Mouse (Mus musculus) liver, embryonic 14.5 days (tissue): ENCODE results near the gene Slc25a36. TPM values are rescaled to one million over a fixed set of nuclear protein-coding genes. Genes with fewer than 3 reads are reported as not detected.

ENCODE experiments used
- ATAC-seq: fragments of 200-750 bp; cut with Nextera tagmentation; 2 replicates; pipeline ENCODE4 v1.8.0; 2017; ENCODE audit warnings: moderate number of reproducible peaks, mild to moderate bottlenecking, moderate library complexity; ENCODE audit not compliant: insufficient read depth
- DNase-seq, 3 experiments: peaks; one replicate each; pipeline ENCODE4 v3.0.0-alpha.2; 2012 to 2013; ENCODE audit warnings: low read depth in 3 of 3, low spot score in 3 of 3
- H3K27ac ChIP-seq: fragments of 300-500 bp; sonication (generic); 2 replicates; pipeline ENCODE4 v1.5.1; 2014; ENCODE audit warnings: moderate library complexity, mild to moderate bottlenecking, control low read depth, inconsistent platforms
- H3K27me3 ChIP-seq: fragments of 300-500 bp; sonication (generic); 2 replicates; pipeline ENCODE4 v1.6.1; 2014; ENCODE audit warnings: mild to moderate bottlenecking, low read length, moderate library complexity; ENCODE audit not compliant: control insufficient read depth, insufficient read depth
- H3K36me3 ChIP-seq: fragments of 300-500 bp; sonication (generic); replicated peaks from 2 replicates; pipeline ENCODE4 v1.6.1; 2014; ENCODE audit warnings: low read depth; ENCODE audit not compliant: control insufficient read depth, insufficient read depth
- H3K4me1 ChIP-seq, 2 experiments: fragments of 200-500 bp in 1 of 2; fragments of 300-500 bp in 1 of 2; sonication (generic) in 1 of 2; replicated peaks; 2 replicates each; pipeline ENCODE4 v1.6.1; 2012 to 2014; ENCODE audit warnings: antibody characterized with exemption in 1 of 2, inconsistent platforms in 1 of 2, low read length in 1 of 2; ENCODE audit not compliant: control insufficient read depth in 2 of 2, insufficient read depth in 2 of 2
- H3K4me2 ChIP-seq: fragments of 300-500 bp; sonication (generic); 2 replicates; pipeline ENCODE4 v1.6.1; 2014; ENCODE audit warnings: low read depth, mild to moderate bottlenecking, control low read depth, moderate library complexity
- H3K4me3 ChIP-seq, 2 experiments: fragments of 200-500 bp in 1 of 2; fragments of 300-500 bp in 1 of 2; sonication (generic) in 1 of 2; 2 replicates each; pipeline ENCODE4 v1.5.1; 2012 to 2014; ENCODE audit warnings: low read depth in 2 of 2, low read length in 2 of 2, mild to moderate bottlenecking in 2 of 2, control low read depth in 1 of 2, inconsistent platforms in 1 of 2, moderate library complexity in 1 of 2; ENCODE audit not compliant: insufficient read depth in 1 of 2
- H3K9ac ChIP-seq: fragments of 300-500 bp; sonication (generic); replicated peaks from 2 replicates; pipeline ENCODE4 v1.6.1; 2014; ENCODE audit warnings: mild to moderate bottlenecking, control low read depth, moderate library complexity
- H3K9me3 ChIP-seq: fragments of 300-500 bp; sonication (generic); 2 replicates; pipeline ENCODE4 v1.6.1; 2016; ENCODE audit warnings: low read length, mixed read lengths; ENCODE audit not compliant: control insufficient read depth
- CTCF ChIP-seq: IDR thresholded peaks from 2 replicates; pipeline ENCODE4 v1.5.1; 2016; ENCODE audit warnings: antibody characterized with exemption, low read depth, control low read depth
- EP300 ChIP-seq: IDR thresholded peaks from 2 replicates; pipeline ENCODE4 v1.6.1; 2016; ENCODE audit warnings: antibody characterized with exemption, low read depth
- WGBS: fragments of 180-500 bp; shearing (Covaris S2); extraction: QIAGEN DNeasy Blood & Tissue Kit; methylation state at CpG from one replicate; pipeline ENCODE4 v1.1.7; 2014; ENCODE audit not compliant: insufficient replicate concordance; 5-methylcytosine and 5-hydroxymethylcytosine counted together
- polyA plus RNA-seq, 2 experiments: library from polyadenylated mRNA; depleted of rRNA in 1 of 2; stranded (reverse) in 1 of 2; unstranded in 1 of 2; fragments of >200 nt; fragmentation: Nextera tagmentation in 1 of 2; extraction: Ambion mirVana in 1 of 2; gene quantifications; 2 replicates each; pipeline versions ENCODE4 v1.2.1 to v1.2.3; 2012 to 2014

The Slc25a36 gene
- polyA plus RNA-seq, 2 experiments, result 6.6 to 8.1 TPM

DNA sequence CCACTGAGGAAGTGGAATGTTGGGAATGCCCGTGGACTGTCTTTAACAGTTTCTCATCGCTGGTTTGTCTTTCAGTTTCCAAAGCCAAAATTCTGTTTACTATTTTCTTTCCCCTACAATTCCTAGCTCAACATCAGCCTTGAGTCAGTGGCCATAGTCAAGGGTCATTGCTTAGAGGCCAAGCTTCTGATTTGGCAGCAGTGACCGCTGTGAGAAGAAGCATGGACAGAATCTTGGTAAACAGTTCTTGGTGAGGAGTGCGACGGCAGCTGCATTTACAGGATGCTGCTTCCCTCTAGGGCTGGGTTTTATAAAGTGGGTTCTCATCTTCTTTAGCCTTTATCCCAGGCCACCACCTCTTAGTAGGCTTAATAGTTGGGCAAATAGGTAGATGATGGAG, 19.0 kb upstream of the Slc25a36 start:
- no peak for ATAC-seq
- H3K36me3 ChIP-seq, result no peaks in the 10 kb centered on the region
- H3K9ac ChIP-seq, result no peak overlapping the region
- H3K4me2 ChIP-seq, result no peak overlapping the region
- no peak for DNase-seq
- TF ChIP-seq EP300 (no peak), CTCF (no peak)
- H3K4me1 ChIP-seq, result no peaks in the 10 kb centered on the region
- H3K4me3 ChIP-seq, result no peak overlapping the region
- no peaks in the 10 kb centered on the region; the same call in 1 of the 2 replicates for H3K27me3 ChIP-seq
- 69% methylated on average over 5 of the region's 5 CpGs for WGBS
- no peak overlapping the region for H3K27ac ChIP-seq
- no peaks in the 10 kb centered on the region for H3K9me3 ChIP-seq

DNA sequence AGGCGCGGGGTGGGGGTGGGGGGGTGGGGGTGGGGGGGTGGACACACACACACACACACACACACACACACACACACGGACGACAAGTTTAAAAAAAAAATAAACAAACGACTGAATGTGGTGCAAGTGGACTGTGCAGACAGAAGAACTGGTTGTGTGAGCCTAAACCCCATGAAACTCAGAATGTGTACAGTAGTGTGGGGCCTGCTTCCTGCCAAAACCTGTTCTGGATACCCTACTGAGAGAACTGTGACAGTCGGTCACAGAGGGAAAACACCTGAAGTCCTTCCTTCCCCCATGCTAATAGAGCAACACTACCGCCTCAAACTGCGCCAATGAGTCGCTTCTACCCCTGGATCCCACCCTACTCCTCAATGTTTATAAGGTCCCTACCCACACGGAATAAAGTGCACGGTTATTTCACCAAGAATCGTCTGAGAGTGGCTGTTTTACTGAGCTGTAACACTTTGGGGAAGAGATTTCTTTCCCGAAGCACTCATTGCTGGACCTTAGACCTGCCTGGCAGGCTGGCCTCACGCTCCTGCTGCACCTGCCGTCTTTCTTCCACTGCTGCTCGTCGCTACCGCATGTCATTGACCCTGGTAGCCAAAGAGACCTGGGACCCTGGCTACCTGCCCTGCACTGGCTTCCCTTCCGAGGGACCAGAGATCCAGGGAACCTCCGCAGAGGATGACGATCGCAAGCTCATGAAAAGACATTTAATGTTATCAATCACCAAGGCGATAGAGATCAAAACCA, 13.2 kb upstream of the Slc25a36 start:
- ATAC-seq, result no peak
- no peak for TF ChIP-seq CTCF
- no peak for TF ChIP-seq EP300
- Histone ChIP-seq H3K9me3 (no peaks in the 10 kb centered on the region), H3K9ac (no peak overlapping the region), H3K27ac (no peak overlapping the region), H3K27me3 (no peaks in the 10 kb centered on the region; the same call in 1 of the 2 replicates), H3K4me1 (no peaks in the 10 kb centered on the region), H3K4me2 (no peak overlapping the region), H3K36me3 (no peaks in the 10 kb centered on the region), H3K4me3 (no peak overlapping the region)
- 48% methylated on average over 23 of the region's 23 CpGs for WGBS
- DNase-seq, result no peak

DNA sequence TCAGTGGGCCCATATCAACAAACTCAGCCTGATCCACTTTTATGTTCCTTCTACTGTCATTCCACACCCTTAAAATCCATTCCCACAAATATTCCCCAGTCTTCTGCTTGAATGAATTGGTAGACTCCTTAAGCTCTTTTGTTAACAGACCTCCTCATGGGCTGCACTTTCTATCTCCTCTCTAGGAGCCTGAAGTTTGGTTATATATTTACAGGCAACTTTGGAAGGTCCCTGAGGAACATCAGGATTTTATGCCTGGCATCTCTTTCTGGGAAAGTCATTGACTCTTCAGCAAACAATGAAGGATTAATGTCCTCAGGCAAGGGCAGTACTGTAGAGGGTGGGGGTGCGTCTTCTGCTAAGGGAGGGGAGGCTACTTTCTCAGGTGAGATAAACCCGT, 10.5 kb upstream of the Slc25a36 start:
- H3K9ac ChIP-seq, result no peak overlapping the region
- DNase-seq (no peak), ATAC-seq (no peak)
- H3K36me3 ChIP-seq, result no peaks in the 10 kb centered on the region
- TF ChIP-seq EP300 (no peak), CTCF (no peak)
- no peak overlapping the region for H3K27ac ChIP-seq
- H3K27me3 ChIP-seq, result no peaks in the 10 kb centered on the region; the same call in 1 of the 2 replicates
- H3K4me1 ChIP-seq, result no peaks in the 10 kb centered on the region
- no peak overlapping the region for H3K4me2 ChIP-seq
- H3K4me3 ChIP-seq, result no peak overlapping the region
- WGBS, result 54% methylated on average over 2 of the region's 2 CpGs
- H3K9me3 ChIP-seq, result no peaks in the 10 kb centered on the region

DNA sequence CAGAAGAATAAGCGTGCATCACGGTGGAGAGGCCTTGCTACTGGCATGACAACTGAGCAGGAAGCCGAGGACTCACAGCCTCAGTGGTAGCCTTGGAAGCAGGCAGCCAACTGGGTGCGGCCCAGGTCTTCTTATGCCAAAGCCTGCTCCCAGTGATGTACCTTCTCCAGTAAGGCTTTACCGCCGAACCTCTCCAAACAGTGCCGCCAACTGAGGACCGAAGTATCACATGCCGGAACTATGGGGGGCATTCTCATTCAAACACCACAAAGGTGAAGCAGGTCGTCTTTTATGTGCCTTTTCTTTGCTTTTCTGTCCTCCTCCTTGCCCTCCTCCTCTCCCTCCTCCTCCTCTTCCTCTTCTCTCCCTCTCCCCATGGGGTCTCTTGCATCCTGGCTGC, 3.3 kb upstream of the Slc25a36 start:
- no peaks in the 10 kb centered on the region for H3K36me3 ChIP-seq
- DNase-seq (no peak), ATAC-seq (no peak)
- H3K27me3 ChIP-seq, result no peaks in the 10 kb centered on the region
- H3K9me3 ChIP-seq, result no peaks in the 10 kb centered on the region
- H3K27ac ChIP-seq, result no peak overlapping the region
- TF ChIP-seq EP300 (no peak), CTCF (no peak)
- H3K9ac ChIP-seq, result no peak overlapping the region
- H3K4me2 ChIP-seq, result no peak overlapping the region
- H3K4me3 ChIP-seq, result no peak overlapping the region
- 0 out of 4 replicates have a peak, but pooled peaks cover 2 to 4% of the 10 kb centered on the region in 2 experiments for H3K4me1 ChIP-seq
- WGBS, result 78% methylated on average over 10 of the region's 10 CpGs

- ATAC-seq, result no peak
- 39% methylated on average over 5 of the region's 5 CpGs for WGBS
- H3K4me1 ChIP-seq, result 0 out of 4 replicates have a peak, but pooled peaks cover 2 to 4% of the 10 kb centered on the region in 2 experiments
- H3K4me3 ChIP-seq, result no peak overlapping the region
- H3K27ac ChIP-seq, result no peak overlapping the region
- no peaks in the 10 kb centered on the region for H3K27me3 ChIP-seq
- no peak for TF ChIP-seq EP300
- DNase-seq, result no peak
- no peak overlapping the region for H3K4me2 ChIP-seq
- no peak overlapping the region for H3K9ac ChIP-seq
- H3K36me3 ChIP-seq, result no peaks in the 10 kb centered on the region
- H3K9me3 ChIP-seq, result no peaks in the 10 kb centered on the region
Observed at GRCm38 (mm10) chr9:97113555-97113929, 2.6 kb upstream of the Slc25a36 start.
